Mouse (Mus musculus): Measurements from ENCODE around the gene Usp22. TPM values are rescaled to one million over a fixed set of nuclear protein-coding genes. Genes with fewer than 3 reads are reported as not detected.
"Not testable (repeated sequence)": the region's sequence is repeated elsewhere in the genome, so short reads cannot be mapped to it uniquely, and the experiment has no call there.

The Usp22 gene
- 100 to 1,000 TPM; 211 to 228 TPM for total RNA-seq (2021)

- DNase-seq, result peak; percentile 100
Observed at GRCm38 (mm10) chr11:61174821-61175658, at the start of gene Usp22. Usp22 (minus strand) TSS chr11:61175055.

GRCm38 (mm10) chr11:61224234-61224744, 49.4 kb upstream of the Usp22 start:
- DNase-seq, result no peak

- no peak for DNase-seq
Observed at GRCm38 (mm10) chr11:61222971-61223745, 48.3 kb upstream of the Usp22 start.

- DNase-seq, result no peak
Observed at GRCm38 (mm10) chr11:61222007-61222406, 47.2 kb upstream of the Usp22 start.

- peak; percentile 27 to 32 for DNase-seq
Observed at GRCm38 (mm10) chr11:61220156-61220881, 45.5 kb upstream of the Usp22 start.

GRCm38 (mm10) chr11:61215936-61216335, 41.1 kb upstream of the Usp22 start:
- no peak for DNase-seq

- no peak for DNase-seq
Observed at GRCm38 (mm10) chr11:61212102-61212501, 37.2 kb upstream of the Usp22 start.

GRCm38 (mm10) chr11:61208316-61208715, 33.5 kb upstream of the Usp22 start:
- DNase-seq, result no peak

GRCm38 (mm10) chr11:61207487-61208246, 32.8 kb upstream of the Usp22 start, which contains the start of gene Aldh3a1:
Aldh3a1 (plus strand) TSS chr11:61207537.
- DNase-seq, result no peak

GRCm38 (mm10) chr11:61206136-61206535, 31.3 kb upstream of the Usp22 start:
- no peak for DNase-seq

GRCm38 (mm10) chr11:61205167-61205950, 30.5 kb upstream of the Usp22 start:
- no peak for DNase-seq

- DNase-seq, result no peak
Observed at GRCm38 (mm10) chr11:61202810-61203209, 28.0 kb upstream of the Usp22 start.

GRCm38 (mm10) chr11:61202186-61202585, 27.3 kb upstream of the Usp22 start:
- no peak for DNase-seq

GRCm38 (mm10) chr11:61199620-61200362, 24.9 kb upstream of the Usp22 start:
- no peak for DNase-seq

- no peak for DNase-seq
Observed at GRCm38 (mm10) chr11:61197935-61198334, 23.1 kb upstream of the Usp22 start.

- DNase-seq, result no peak
Observed at GRCm38 (mm10) chr11:61196616-61197353, 21.9 kb upstream of the Usp22 start.

- DNase-seq, result peak; percentile 74 to 77
Observed at GRCm38 (mm10) chr11:61193392-61193791, 18.5 kb upstream of the Usp22 start.

- no peak for DNase-seq
Observed at GRCm38 (mm10) chr11:61192779-61193178, 17.9 kb upstream of the Usp22 start.

GRCm38 (mm10) chr11:61192123-61192522, 17.3 kb upstream of the Usp22 start:
- not testable (repeated sequence) for DNase-seq

All from layer of hippocampus, postnatal 36 days (tissue).